27 mouse cellular contexts compared by ENCODE assay signal in the genomic region with DNA sequence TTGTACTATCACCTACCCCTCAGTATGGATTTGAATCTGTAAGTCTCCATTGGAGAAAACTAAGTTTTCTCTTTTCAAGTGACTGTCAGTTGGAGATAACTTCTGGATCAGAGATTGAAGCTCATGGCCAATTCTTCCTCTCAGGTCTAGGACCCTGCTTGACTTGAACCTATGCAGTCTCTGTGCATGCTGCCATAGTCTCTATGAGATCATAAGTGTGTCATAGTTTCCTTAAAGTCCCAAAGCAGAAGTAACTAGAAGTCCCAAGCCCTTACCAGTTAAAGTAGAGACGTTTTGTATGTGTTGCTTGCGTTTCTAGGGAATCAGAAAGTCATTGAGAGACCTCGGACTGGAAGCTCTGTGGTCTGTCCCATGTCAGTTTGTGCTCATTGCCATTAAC. TPM values are rescaled to one million over a fixed set of nuclear protein-coding genes. Genes with fewer than 3 reads are reported as not detected.
DNase-seq lines count a peak whose midpoint lies in the region; ATAC-seq lines count a peak whose summit lies in the region.
"Had no signal": no experiment of that assay in that cellular context is flagged by ENCODE, and none has a peak within 500 bp of the region (broad histone marks: within the 10 kb centered on the region; RNA-seq: fewer than 3 reads in every experiment).

No protein-coding gene starts in this region.

- no peak overlapping the region for H3K27ac ChIP-seq in heart, embryonic 11.5 days (ENCODE audit: low read depth, low read length)
- no peak overlapping the region for H3K27ac ChIP-seq in forebrain, embryonic 12.5 days
- H3K27ac ChIP-seq: embryonic facial prominence, embryonic 13.5 days; embryonic facial prominence, embryonic 15.5 days; forebrain, embryonic 10.5 days; forebrain, embryonic 13.5 days; forebrain, embryonic 15.5 days had no signal

- no peaks in the 10 kb centered on the region for H3K36me3 ChIP-seq in heart, embryonic 11.5 days (ENCODE audit: control insufficient read depth, insufficient read depth, low read length)
- H3K36me3 ChIP-seq in forebrain, embryonic 12.5 days (replicated peaks) = no peaks in the 10 kb centered on the region
- H3K36me3 ChIP-seq: embryonic facial prominence, embryonic 13.5 days; embryonic facial prominence, embryonic 15.5 days; forebrain, embryonic 10.5 days; forebrain, embryonic 15.5 days had no signal

- no peak overlapping the region for H3K4me3 ChIP-seq in heart, embryonic 11.5 days (ENCODE audit: low read depth, low read length)
- H3K4me3 ChIP-seq in forebrain, embryonic 12.5 days (replicated peaks) = no peak overlapping the region
- H3K4me3 ChIP-seq: embryonic facial prominence, embryonic 13.5 days; embryonic facial prominence, embryonic 15.5 days; erythroblast, embryonic 14.5 days; forebrain, embryonic 10.5 days; forebrain, embryonic 13.5 days; forebrain, embryonic 15.5 days had no signal

- DNase-seq in 416B (ENCODE audit: low read depth) = peak; percentile 51
- DNase-seq in layer of hippocampus, postnatal 25 days (ENCODE audit: extremely low spot score in 1 of 2, low spot score in 1 of 2) = no peak
- DNase-seq: adrenal gland, adult 8-10 months; adrenal gland, postnatal 14 days; adrenal gland, postnatal 36 days; B cell, adult 2 months; cerebellum, adult 11-12 months; cerebellum, adult 2 months; cerebellum, adult 9-10 months; cerebellum, postnatal 10 days; cerebellum, postnatal 25 days; embryo, embryonic 11 days had no signal

- no peaks in the 10 kb centered on the region for H3K4me1 ChIP-seq in heart, embryonic 11.5 days (ENCODE audit: control insufficient read depth, insufficient read depth, low read length)
- no peaks in the 10 kb centered on the region for H3K4me1 ChIP-seq in forebrain, embryonic 12.5 days
- H3K4me1 ChIP-seq: embryonic facial prominence, embryonic 13.5 days; embryonic facial prominence, embryonic 15.5 days; forebrain, embryonic 10.5 days; forebrain, embryonic 13.5 days; forebrain, embryonic 15.5 days had no signal

- H3K27me3 ChIP-seq in heart, embryonic 11.5 days (ENCODE audit: control insufficient read depth, insufficient read depth, low read length) = no peaks in the 10 kb centered on the region
- H3K27me3 ChIP-seq in forebrain, embryonic 12.5 days = no peaks in the 10 kb centered on the region
- H3K27me3 ChIP-seq: CH12.LX; embryonic facial prominence, embryonic 13.5 days; embryonic facial prominence, embryonic 15.5 days; forebrain, embryonic 13.5 days; forebrain, embryonic 15.5 days; Patski had no signal

- 75% methylated on average over 3 of the region's 3 CpGs for WGBS in heart, embryonic 11.5 days (ENCODE audit: insufficient replicate concordance)
- whole genome bisulfite sequencing in forebrain, embryonic 12.5 days = 78% methylated on average over 3 of the region's 3 CpGs

- ATAC-seq in common myeloid progenitor, adult 5-6 weeks (replicated peaks; ENCODE audit: low read depth, poor library complexity, severe bottlenecking) = peak; percentile 52
- peak; percentile 52 for ATAC-seq in megakaryocyte, adult 5-6 weeks (ENCODE audit: poor library complexity, severe bottlenecking)
- ATAC-seq in heart, embryonic 11.5 days (replicated peaks; ENCODE audit: insufficient number of reproducible peaks, low FRiP score, low TSS enrichment) = no peak
- ATAC-seq in forebrain, embryonic 12.5 days (ENCODE audit: low FRiP score) = no peak
- ATAC-seq: activated CD4-positive, CD25-positive, alpha-beta regulatory T cell, adult 4 months; CD4-positive, CD25-positive, alpha-beta regulatory T cell, adult 4 months; forebrain, embryonic 13.5 days; forebrain, embryonic 15.5 days; Patski had no signal

- H3K9ac ChIP-seq in heart, embryonic 11.5 days (ENCODE audit: low read depth, low read length) = no peak overlapping the region
- H3K9ac ChIP-seq in forebrain, embryonic 12.5 days = no peak overlapping the region
- H3K9ac ChIP-seq: embryonic facial prominence, embryonic 13.5 days; embryonic facial prominence, embryonic 15.5 days; forebrain, embryonic 13.5 days; forebrain, embryonic 15.5 days had no signal

- no peaks in the 10 kb centered on the region for H3K9me3 ChIP-seq in heart, embryonic 11.5 days (replicated peaks; ENCODE audit: control insufficient read depth, low read length)
- H3K9me3 ChIP-seq in forebrain, embryonic 12.5 days = no peaks in the 10 kb centered on the region
- H3K9me3 ChIP-seq: embryonic facial prominence, embryonic 13.5 days; embryonic facial prominence, embryonic 15.5 days; forebrain, embryonic 10.5 days; forebrain, embryonic 13.5 days; forebrain, embryonic 15.5 days; G1E had no signal

- H3K4me2 ChIP-seq in heart, embryonic 11.5 days = no peak overlapping the region
- no peak overlapping the region for H3K4me2 ChIP-seq in forebrain, embryonic 12.5 days
- H3K4me2 ChIP-seq: embryonic facial prominence, embryonic 13.5 days; embryonic facial prominence, embryonic 15.5 days; forebrain, embryonic 13.5 days; forebrain, embryonic 15.5 days had no signal

RNA-seq across cellular contexts. Expression of a gene that starts 24.5 kb away (rescaled TPM):
- total RNA-seq in common myeloid progenitor, adult 5-6 weeks (2017) = 137 and 158 TPM in 2 replicates
- 104 and 114 TPM in 2 replicates for total RNA-seq in megakaryocyte, adult 5-6 weeks (2015)
- 89.8 and 93.5 TPM in 2 replicates for total RNA-seq in megakaryocyte, adult 5-6 weeks (2017)
- polyA plus RNA-seq in heart, embryonic 11.5 days (2014; fragmentation: Nextera tagmentation; extraction: Ambion mirVana) = 2.5 and 2.7 TPM in 2 replicates
- total RNA-seq in layer of hippocampus, postnatal 25 days (2021) = under 1 TPM in 1 of 2 experiments, not detected in 1; 0.16 TPM
- polyA plus RNA-seq in forebrain, embryonic 12.5 days (2016; fragmentation: Nextera tagmentation; extraction: Ambion mirVana) = 0.54 and 0.94 TPM in 2 replicates
- polyA plus RNA-seq: activated CD4-positive, CD25-positive, alpha-beta regulatory T cell, adult 4 months; erythroblast, embryonic 14.5 days; Patski had no signal

Comparison
In these comparisons a context has a peak if more than half of its experiments do, and no peak if none do; other contexts are left out.
1. ATAC-seq: peak in common myeloid progenitor, adult 5-6 weeks (single experiment) and megakaryocyte, adult 5-6 weeks (single experiment); none in heart, embryonic 11.5 days (single experiment) and forebrain, embryonic 12.5 days (single experiment).
2. RNA of a gene that starts 24.5 kb away (total RNA-seq): 137 to 158 TPM in common myeloid progenitor, adult 5-6 weeks and 89.8 to 114 TPM in megakaryocyte, adult 5-6 weeks; 0.16 TPM in layer of hippocampus, postnatal 25 days; every median in the first group is over 10 times any median in the second.